25 mouse cellular contexts compared by ENCODE assay signal in genomic region chr11:90306067-90306466, GRCm38 (mm10).
"Had no signal": no experiment of that assay in that cellular context is flagged by ENCODE, and none has a peak within 500 bp of the region (broad histone marks: within the 10 kb centered on the region; RNA-seq: fewer than 3 reads in every experiment).

No protein-coding gene starts in this region.

- H3K4me1 ChIP-seq: heart, embryonic 10.5 days; heart, embryonic 12.5 days; hindbrain, embryonic 10.5 days; hindbrain, embryonic 12.5 days; limb, embryonic 13.5 days; liver, embryonic 13.5 days had no signal

- H3K27me3 ChIP-seq: heart, embryonic 12.5 days; hindbrain, embryonic 12.5 days; limb, embryonic 13.5 days; liver, embryonic 13.5 days had no signal

- ATAC-seq: hindbrain, embryonic 16.5 days; inflammation-experienced regulatory T-cells, adult 6 months; intestine, embryonic 16.5 days had no signal

- H3K36me3 ChIP-seq: heart, embryonic 10.5 days; heart, embryonic 12.5 days; hindbrain, embryonic 10.5 days; hindbrain, embryonic 12.5 days; limb, embryonic 13.5 days; liver, embryonic 13.5 days had no signal

- H3K27ac ChIP-seq: gastrocnemius, adult 2 months; heart, embryonic 10.5 days; hindbrain, embryonic 10.5 days; hindbrain, embryonic 12.5 days; hindbrain, embryonic 14.5 days; layer of hippocampus, adult 2 months; left cerebral cortex, adult 2 months; limb, embryonic 13.5 days; liver, embryonic 13.5 days had no signal

- DNase-seq: gastrocnemius, adult 2 months; gastrocnemius, postnatal 10 days; gastrocnemius, postnatal 25 days; heart, adult 18-20 months; heart, postnatal 10 days; heart, postnatal 4 days; kidney, adult 18-20 months; kidney, adult 8-10 months; kidney, postnatal 10 days; kidney, postnatal 25 days; kidney, postnatal 4 days; liver; liver, embryonic 13.5 days had no signal

- H3K9me3 ChIP-seq: heart, embryonic 10.5 days; hindbrain, embryonic 10.5 days; hindbrain, embryonic 12.5 days; limb, embryonic 13.5 days; liver, embryonic 13.5 days had no signal

- H3K9ac ChIP-seq: heart, embryonic 12.5 days; hindbrain, embryonic 12.5 days; hindbrain, embryonic 14.5 days; limb, embryonic 13.5 days; liver, embryonic 13.5 days had no signal

- H3K4me2 ChIP-seq: heart, embryonic 12.5 days; hindbrain, embryonic 12.5 days; hindbrain, embryonic 14.5 days; limb, embryonic 13.5 days; liver, embryonic 11.5 days; liver, embryonic 13.5 days had no signal

- H3K4me3 ChIP-seq: gastrocnemius, adult 2 months; heart, embryonic 10.5 days; heart, embryonic 12.5 days; hindbrain, embryonic 10.5 days; hindbrain, embryonic 12.5 days; layer of hippocampus, adult 2 months; left cerebral cortex, adult 2 months; limb, embryonic 13.5 days; liver, embryonic 13.5 days had no signal
